Mouse (Mus musculus) heart, adult 2 months (tissue): ENCODE data around the gene Vps37b.

Experiments
- CTCF ChIP-seq: fragments of 200-600 bp; IDR thresholded peaks from 2 replicates; pipeline ENCODE4 v1.8.1; 2022; ENCODE audit warnings: antibody characterized with exemption, mild to moderate bottlenecking, moderate library complexity
- POLR2A ChIP-seq: fragments of 200-500 bp; IDR thresholded peaks from 2 replicates; pipeline ENCODE4 v1.6.1; 2011; ENCODE audit warnings: mild to moderate bottlenecking, low read depth, low read length, control low read depth; ENCODE audit not compliant: insufficient read depth

DNA sequence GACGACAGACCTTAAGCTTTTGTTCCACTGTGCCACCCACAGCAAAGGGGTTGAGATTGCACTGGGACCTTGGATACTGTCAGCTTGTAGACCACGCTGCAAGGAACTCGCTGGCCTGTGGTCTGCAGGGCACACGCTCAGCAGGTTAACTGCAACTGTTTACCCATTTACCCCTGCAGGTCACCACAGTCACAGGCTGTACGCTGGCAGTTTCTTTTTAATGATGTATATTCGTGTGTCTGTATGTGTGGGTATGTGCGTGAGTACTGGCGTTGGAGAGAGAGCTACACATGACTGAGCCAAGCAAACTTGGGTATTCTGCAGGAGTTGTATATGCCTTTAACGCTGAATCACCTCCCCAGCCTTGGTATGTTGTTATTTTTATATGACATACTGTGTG lies 13.4 kb downstream of the Vps37b start:
- TF ChIP-seq POLR2A = no peak
- TF ChIP-seq CTCF = no peak
